In genomic region chr7:118508556-118508955, GRCm38 (mm10) we compare ENCODE assay signal across 30 mouse cellular contexts.
"Had no signal": no experiment of that assay in that cellular context is flagged by ENCODE, and none has a peak within 500 bp of the region (broad histone marks: within the 10 kb centered on the region; RNA-seq: fewer than 3 reads in every experiment).

No protein-coding gene starts in this region.

- H3K27ac ChIP-seq: heart, embryonic 13.5 days; heart, embryonic 15.5 days; hindbrain, embryonic 10.5 days; hindbrain, embryonic 12.5 days; hindbrain, embryonic 13.5 days; hindbrain, embryonic 14.5 days; hindbrain, embryonic 15.5 days; hindbrain, postnatal 0 days; intestine, embryonic 15.5 days; kidney, embryonic 15.5 days; kidney, postnatal 0 days; layer of hippocampus, adult 2 months; left cerebral cortex, adult 2 months had no signal

- H3K4me1 ChIP-seq: hindbrain, embryonic 13.5 days; hindbrain, embryonic 15.5 days; intestine, embryonic 15.5 days; kidney, embryonic 15.5 days had no signal

- DNase-seq: heart, postnatal 10 days; heart, postnatal 14 days; heart, postnatal 36 days; heart, postnatal 4 days; kidney, adult 11 months; kidney, adult 18-20 months; kidney, adult 2 months; kidney, adult 8-10 months; kidney, adult 9 months; kidney, postnatal 10 days; kidney, postnatal 14 days; kidney, postnatal 25 days; kidney, postnatal 36 days; kidney, postnatal 4 days; layer of hippocampus, adult 9-11 months; layer of hippocampus, postnatal 36 days had no signal

- H3K4me3 ChIP-seq: heart, embryonic 12.5 days; heart, embryonic 13.5 days; heart, embryonic 15.5 days; hindbrain, embryonic 10.5 days; hindbrain, embryonic 12.5 days; hindbrain, embryonic 13.5 days; hindbrain, embryonic 15.5 days; intestine, embryonic 15.5 days; kidney, embryonic 15.5 days; layer of hippocampus, adult 2 months; left cerebral cortex, adult 2 months had no signal
